Mouse (Mus musculus): ENCODE results near the gene Hmgb4.

DNA sequence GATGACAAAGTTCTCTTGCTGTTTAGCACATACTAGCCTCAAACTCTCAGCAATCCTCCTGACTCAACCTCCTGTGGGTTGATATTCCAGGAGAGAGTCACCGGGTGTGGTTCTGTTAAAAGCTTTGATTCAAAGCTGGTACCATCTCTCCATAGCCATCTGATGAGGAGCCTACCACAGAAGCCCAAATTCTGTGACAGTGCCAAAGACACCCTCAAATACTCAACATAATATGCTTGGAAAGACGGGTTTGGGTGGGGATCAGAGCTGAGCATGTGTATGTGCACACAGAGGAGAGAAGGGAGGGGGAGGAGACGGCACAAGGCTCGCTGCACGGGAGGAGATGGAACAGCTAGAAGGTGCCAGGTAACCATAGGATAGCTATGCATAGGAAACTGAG lies 14.4 kb upstream of the Hmgb4 start:
- no peak for TF ChIP-seq CTCF (IDR thresholded peaks at IDR 0.05; ENCODE audit: borderline replicate concordance, control insufficient read depth, extremely low read depth, insufficient read depth, low read length, poor library complexity)
- no peak for TF ChIP-seq POLR2A (IDR thresholded peaks at IDR 0.05; ENCODE audit: control insufficient read depth, extremely low read depth, insufficient read depth, low read length, poor library complexity)
